Mouse (Mus musculus): Measurements from ENCODE around the gene Isoc2b. TPM values are rescaled to one million over a fixed set of nuclear protein-coding genes. Genes with fewer than 3 reads are reported as not detected.
"Not testable (repeated sequence)": the region's sequence is repeated elsewhere in the genome, so short reads cannot be mapped to it uniquely, and the experiment has no call there.

Isoc2b gene
- 8.0 and 70.9 TPM in 2 replicates for total RNA-seq (2017)

DNA sequence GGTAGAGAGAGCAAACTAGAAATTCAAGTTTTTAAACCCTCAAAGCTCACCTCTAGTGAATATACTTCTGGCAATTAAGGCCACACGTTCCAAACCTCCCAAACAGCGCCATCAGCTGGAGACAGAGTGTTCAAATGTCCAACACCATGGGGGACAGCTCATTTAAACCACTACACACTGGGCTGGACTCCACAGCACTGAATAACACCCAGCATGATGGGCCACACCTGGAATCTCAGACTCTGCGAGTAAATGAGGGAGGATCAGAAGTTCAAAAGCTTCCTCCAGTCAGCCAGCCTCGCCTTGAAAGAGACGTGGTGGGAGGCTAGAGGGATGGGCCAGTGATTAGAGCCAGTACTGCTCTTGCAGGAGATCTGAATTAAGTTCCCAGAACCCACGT lies at the start of gene Isoc2b:
TSS of gene Isoc2b (minus strand) at position 126 of the 400 bp plus-strand sequence.
- no peak for ATAC-seq (replicated peaks; ENCODE audit: low read depth, poor library complexity, severe bottlenecking)

DNA sequence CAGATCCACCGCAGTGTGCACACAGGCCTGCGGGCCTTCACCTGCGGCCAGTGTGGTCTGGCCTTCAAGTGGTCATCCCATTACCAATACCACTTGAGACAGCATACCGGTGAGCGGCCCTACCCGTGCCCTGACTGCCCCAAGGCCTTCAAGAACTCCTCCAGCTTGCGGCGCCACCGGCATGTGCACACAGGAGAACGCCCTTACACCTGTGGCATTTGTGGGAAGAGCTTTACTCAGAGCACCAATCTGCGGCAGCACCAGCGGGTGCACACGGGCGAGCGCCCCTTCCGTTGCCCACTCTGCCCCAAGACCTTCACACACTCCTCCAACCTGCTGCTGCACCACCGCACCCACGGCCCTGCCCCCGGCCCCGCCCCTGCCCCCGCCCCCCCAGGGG lies 49.0 kb upstream of the Isoc2b start:
- no peak for ATAC-seq (replicated peaks; ENCODE audit: low read depth, poor library complexity, severe bottlenecking)

DNA sequence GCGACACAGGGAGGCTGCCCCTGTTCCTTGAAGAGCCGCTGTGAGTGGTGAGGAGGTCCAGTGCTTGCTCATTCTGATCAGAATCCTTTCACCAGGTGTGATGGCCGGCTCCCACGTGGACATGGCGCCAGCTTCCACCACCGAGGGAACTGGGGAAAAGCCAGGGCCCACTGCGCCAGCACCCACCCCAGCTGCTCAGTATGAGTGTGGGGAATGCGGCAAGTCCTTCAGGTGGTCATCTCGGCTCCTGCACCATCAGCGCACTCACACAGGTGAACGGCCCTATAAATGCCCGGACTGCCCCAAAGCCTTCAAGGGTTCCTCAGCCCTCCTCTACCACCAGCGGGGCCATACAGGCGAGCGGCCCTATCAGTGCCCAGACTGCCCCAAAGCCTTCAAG lies 48.6 kb upstream of the Isoc2b start:
- no peak for ATAC-seq (replicated peaks; ENCODE audit: low read depth, poor library complexity, severe bottlenecking)

GRCm38 (mm10) chr7:4917494-4917893 lies 47.4 kb upstream of the Isoc2b start:
- ATAC-seq (replicated peaks; ENCODE audit: low read depth, poor library complexity, severe bottlenecking) = no peak

DNA sequence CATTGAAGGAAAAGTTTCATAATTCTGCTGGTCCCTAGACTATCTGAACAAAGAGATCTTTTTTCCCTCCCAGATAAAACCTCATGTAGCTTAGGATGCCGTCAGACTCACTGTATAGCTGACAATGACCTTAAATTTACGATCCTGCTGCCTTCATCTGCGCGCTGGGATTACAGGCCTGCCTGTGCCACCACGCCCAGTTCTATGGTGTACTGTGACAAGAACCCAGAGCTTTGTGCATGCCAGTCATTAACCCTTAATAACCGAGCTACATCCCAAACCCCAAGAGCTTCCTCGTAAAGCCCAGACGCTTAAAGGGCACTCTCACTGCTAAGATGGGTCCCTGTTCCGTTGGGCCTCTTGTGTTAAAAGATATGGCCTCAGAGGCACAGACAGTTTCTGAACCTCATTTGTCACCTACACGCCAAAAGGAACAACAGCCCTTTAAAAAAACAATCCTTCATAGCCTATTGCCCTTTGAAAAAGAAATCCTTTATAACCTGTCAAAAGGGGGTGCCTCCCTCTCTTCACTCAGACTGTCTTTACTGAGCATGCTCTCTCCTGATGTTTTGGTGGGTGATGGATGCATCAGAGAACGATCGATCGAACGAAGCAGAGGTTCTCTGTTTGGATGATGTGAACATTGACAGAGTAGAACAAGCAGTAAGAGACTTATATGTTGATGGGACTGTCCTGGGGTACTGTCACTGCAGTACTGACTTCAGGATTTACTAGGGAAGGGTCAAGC lies 45.8 kb upstream of the Isoc2b start:
- ATAC-seq (replicated peaks; ENCODE audit: low read depth, poor library complexity, severe bottlenecking) = peak; percentile 52

DNA sequence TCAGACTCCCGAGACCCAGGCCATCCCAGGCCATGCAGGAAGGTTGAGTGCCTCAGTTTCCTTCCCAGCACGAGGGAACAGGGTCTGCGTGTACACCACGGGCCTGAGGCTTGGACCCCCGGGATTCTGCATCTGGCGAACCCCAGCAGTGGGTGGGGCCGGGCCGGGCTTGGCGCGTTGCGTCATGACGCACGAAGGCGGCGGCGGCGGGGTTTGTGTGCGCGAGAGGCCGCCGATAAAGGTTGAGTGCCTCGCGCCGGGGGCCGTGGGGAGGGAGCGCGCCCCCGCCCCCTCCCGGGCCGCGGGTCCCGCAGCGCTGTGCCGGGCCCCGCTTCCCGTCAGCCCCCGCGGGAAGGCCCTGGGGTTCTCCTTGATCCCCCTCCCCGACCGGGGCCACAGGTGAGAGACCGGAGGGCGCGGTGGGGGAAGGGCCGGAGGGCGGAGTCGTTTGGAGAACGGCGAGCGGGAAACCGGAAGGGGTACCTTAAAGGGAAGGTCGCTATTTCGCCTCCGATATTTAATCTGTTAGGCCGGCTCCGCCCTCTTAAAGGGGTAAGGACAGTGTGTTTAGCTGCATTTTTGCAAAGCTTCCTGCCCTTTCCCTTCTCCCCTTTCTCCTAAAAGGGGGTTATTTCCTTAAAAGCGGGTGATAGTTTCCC lies 45.1 kb upstream of the Isoc2b start, which contains the start of gene Zfp628:
TSS of gene Zfp628 (plus strand) at position 211 of the 659 bp plus-strand sequence.
- peak; percentile 86 for ATAC-seq (replicated peaks; ENCODE audit: low read depth, poor library complexity, severe bottlenecking)

DNA sequence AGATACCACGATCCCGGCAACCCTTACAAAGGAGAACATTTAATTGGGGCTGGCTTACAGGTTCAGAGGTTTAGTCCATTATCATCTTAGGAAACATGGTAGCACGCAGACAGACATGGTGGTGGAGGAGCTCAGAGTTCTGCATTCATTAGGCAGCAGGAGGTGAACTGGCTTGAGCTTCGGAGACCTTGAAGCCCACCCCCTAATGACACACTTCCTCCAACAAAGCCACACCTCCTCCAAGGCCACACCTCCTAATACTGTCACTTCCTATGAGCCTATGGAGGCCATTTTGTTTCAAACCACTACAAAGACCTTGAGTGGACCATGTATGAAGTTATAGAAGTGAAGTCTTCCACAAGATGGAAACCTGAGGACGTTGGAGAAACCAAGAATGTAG lies 42.2 kb upstream of the Isoc2b start:
- ATAC-seq (replicated peaks; ENCODE audit: low read depth, poor library complexity, severe bottlenecking) = no peak

- no peak for ATAC-seq (replicated peaks; ENCODE audit: low read depth, poor library complexity, severe bottlenecking)
Observed at GRCm38 (mm10) chr7:4911561-4911960, 41.5 kb upstream of the Isoc2b start.

DNA sequence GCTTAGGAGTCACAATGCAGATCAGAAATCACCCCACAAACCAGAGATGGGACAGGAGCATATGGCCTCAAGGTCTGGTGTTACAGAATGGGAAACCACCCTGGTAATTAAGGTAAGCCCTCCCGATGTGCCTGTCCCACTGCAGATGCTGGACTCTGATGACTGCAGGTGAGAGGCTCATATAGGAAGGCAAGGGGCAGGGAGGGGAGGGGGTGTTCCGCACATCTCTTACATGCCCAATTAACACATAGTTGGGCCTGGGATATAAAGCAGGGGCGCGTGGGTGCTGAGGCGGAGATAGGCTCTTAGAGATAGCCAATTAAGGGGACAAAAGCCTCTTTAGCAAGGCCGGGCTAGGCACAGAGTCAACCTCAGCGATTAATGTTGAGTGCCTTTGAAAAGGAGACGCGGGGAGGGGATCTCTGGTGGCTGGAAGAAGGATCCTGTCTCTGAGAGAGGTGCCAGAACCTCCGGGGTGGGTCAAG lies 36.5 kb upstream of the Isoc2b start, which contains the start of gene Gm36210:
TSS of gene Gm36210 (minus strand) at position 51 of the 485 bp plus-strand sequence.
- ATAC-seq (replicated peaks; ENCODE audit: low read depth, poor library complexity, severe bottlenecking) = no peak

DNA sequence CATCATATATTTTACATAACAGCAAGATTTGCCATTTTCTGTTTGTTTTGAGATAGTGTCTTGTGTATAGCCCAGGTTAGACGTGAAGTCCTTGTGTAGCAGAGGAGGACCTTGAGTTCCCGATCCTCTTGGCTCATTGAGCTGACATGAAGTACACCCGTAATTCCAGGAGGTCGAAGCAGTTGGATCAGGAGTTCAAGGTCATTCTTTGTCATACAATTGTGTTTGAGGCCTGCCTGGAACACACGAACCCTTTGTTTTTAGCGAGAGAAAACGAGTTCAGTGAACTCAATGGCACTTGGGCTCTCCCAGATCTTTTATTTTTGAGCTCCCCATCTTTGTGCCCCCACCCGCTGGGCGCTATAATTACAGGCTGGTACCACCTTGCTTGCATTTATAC lies 32.3 kb upstream of the Isoc2b start:
- ATAC-seq (replicated peaks; ENCODE audit: low read depth, poor library complexity, severe bottlenecking) = no peak

DNA sequence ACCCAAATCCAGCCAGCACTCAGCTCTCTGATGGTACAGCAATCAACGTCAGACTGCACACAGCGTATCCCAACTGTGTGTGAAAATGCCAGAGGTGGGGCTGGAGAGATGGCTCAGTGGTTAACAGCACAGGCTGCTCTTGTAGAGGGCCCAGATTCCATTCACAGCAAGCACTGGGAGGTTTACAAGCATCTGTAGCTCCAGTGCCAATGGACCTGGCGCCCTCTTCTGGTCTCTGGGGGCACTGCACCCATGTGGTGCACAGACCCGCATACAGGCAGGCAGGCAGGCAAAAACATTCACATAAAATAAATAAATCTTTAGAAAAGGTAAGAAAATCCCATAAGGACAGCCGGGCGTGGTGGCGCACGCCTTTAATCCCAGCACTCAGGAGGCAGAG lies 31.1 kb upstream of the Isoc2b start:
- ATAC-seq (replicated peaks; ENCODE audit: low read depth, poor library complexity, severe bottlenecking) = peak; percentile 55

- ATAC-seq (replicated peaks; ENCODE audit: low read depth, poor library complexity, severe bottlenecking) = no peak
Observed at GRCm38 (mm10) chr7:4900523-4900851, 30.4 kb upstream of the Isoc2b start.

- peak; percentile 61 for ATAC-seq (replicated peaks; ENCODE audit: low read depth, poor library complexity, severe bottlenecking)
Observed at GRCm38 (mm10) chr7:4899649-4900522, 29.8 kb upstream of the Isoc2b start.

DNA sequence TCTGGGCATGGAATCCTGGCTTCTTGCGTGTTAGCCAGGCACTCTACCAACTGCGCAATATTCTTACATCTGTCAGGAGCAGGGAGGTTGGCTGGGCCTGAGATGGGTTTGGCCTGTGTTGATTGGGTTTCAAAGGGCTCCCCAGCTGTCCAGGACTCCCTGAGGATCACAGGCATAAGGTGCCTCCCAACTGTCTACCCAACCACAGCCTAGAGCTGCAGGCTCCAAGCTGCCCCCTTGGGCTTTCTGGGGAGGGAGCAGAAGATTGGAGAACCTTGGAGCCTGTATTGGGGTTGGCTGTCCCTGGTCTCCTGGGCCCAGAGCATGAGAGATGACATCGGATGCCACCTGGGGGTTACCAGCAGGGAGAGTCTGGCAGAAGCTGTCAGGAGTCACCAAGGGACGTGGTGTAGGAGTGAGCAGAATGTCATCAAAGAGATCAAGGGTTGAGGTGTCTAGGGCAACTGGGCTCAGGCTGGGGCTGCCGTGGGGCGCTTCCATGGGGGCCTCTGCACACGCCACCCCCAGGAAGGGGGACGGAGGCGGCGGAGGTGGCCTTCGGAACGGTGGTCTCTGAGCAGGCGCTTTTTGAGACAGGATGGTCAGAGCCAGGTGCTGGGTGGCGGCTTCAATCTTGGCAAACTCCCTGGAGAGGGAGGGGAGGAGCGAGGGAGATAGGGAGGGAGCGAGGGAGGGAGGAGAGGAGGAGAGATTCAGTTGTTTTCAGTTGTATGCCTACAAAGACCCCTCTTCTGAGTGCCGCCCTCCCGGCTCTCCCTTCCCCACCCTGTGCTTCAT lies 29.0 kb upstream of the Isoc2b start:
- ATAC-seq (replicated peaks; ENCODE audit: low read depth, poor library complexity, severe bottlenecking) = no peak; the same call in 1 of the 2 replicates

DNA sequence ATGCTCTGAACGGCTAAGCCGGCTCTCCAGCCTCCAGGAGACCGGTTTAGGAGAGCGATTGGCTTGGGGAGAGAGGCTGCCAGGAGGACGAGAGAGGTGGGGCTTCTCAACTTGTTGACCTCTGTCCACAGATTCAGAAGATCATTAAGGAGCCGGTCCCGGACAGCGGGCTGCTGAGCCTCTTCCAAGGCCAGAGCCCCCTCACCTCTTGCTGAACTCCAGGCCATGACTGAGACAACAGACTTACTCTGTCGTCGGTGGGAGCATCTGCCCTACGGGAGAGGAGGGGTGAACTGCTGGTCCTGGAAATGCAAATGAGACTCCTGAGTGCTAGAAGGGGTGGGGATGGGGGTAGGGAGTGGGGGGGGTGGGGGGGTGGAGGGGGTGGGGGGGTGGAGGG lies 25.1 kb upstream of the Isoc2b start:
- ATAC-seq (replicated peaks; ENCODE audit: low read depth, poor library complexity, severe bottlenecking) = no peak

- ATAC-seq (replicated peaks; ENCODE audit: low read depth, poor library complexity, severe bottlenecking) = no peak
Observed at GRCm38 (mm10) chr7:4886680-4887079, 16.6 kb upstream of the Isoc2b start.

DNA sequence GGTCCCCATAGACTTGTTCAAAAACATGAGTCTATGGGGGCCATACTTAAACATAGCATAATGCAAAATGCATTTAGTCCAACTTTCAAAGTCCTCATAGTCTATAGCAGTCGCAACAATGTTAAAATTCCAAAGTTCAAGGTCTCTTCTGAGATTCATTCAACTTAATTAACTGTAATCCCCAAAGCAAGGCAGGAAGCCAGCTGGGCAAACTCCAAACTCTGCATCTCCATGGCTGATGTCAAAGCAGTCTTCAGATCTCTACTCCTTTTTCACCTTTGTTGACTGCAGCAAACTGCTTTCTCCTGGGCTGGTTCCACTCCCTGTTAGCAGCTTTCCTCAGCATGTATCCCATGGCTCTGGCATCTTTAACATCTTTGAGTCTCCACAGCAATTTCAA lies 9.0 kb upstream of the Isoc2b start:
- not testable (repeated sequence) for ATAC-seq (replicated peaks; ENCODE audit: low read depth, poor library complexity, severe bottlenecking)

DNA sequence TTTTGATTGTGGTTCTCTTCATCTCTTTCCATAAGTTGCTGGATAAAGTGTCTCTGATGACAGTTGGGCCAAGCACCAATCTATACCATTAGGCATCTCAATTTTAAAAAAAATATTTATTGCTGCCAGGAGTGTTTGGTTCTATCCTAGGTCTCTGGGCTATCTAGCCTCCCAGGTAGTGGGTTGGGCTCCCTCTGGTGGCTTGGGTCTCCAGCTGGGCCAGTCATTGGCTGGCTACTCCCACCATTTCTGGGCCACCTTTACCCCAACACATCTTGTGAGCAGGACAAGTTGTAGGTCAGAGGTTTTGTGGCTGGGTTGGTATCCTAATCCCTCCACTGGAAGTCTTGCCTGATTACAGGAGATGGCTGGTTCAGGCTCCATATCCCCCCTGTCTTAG lies 8.1 kb upstream of the Isoc2b start:
- ATAC-seq (replicated peaks; ENCODE audit: low read depth, poor library complexity, severe bottlenecking) = no peak

GRCm38 (mm10) chr7:4877226-4877625 lies 7.2 kb upstream of the Isoc2b start:
- ATAC-seq (replicated peaks; ENCODE audit: low read depth, poor library complexity, severe bottlenecking) = peak; percentile 30

DNA sequence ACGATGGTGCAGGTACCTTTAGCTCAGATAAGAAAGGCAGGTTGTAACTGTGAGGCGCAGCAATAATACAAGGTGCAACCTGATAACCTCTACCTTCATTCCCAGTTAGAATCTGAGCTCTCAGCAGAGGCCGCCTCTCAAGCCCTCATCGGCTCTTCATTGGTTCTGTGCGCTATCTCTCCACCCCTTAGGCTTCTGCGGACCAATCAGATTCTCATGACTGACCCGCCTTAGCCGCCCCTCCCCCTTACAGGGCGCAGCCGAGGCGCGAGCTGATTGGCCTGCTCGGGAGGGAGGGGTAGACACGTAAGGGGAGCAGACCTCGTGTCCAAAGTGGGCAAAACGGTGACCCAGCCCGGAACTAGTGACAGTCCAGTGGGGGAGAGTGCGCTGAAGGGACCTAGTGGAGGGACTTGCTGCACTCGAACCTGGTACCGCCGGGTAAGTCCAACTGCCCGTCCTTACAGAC lies 6.7 kb upstream of the Isoc2b start, which contains the start of gene Isoc2a:
TSS of gene Isoc2a (plus strand) at position 401 of the 469 bp plus-strand sequence.
- peak; percentile 99 for ATAC-seq (replicated peaks; ENCODE audit: low read depth, poor library complexity, severe bottlenecking)

All from common myeloid progenitor, adult 5-6 weeks (primary cell).